Mouse (Mus musculus) spleen, adult 2 months (tissue): ENCODE measurements around the gene Pde4d. TPM values are rescaled to one million over a fixed set of nuclear protein-coding genes. Genes with fewer than 3 reads are reported as not detected.

Experiments used
- DNase-seq, 2 experiments: peaks; one replicate each; pipeline versions ENCODE4 v3.0.0 to v3.0.0-alpha.2; 2012 to 2021; ENCODE audit warnings: low spot score in 2 of 2, low read depth in 1 of 2
- H3K27ac ChIP-seq: fragments of 200-500 bp; 2 replicates; pipeline ENCODE4 v1.5.1; 2012; ENCODE audit warnings: low read length, inconsistent platforms; ENCODE audit not compliant: insufficient read depth
- H3K27me3 ChIP-seq: fragments of 200-500 bp; 2 replicates; pipeline ENCODE4 v1.6.1; 2012; ENCODE audit warnings: mild to moderate bottlenecking, moderate library complexity, low read length, inconsistent platforms; ENCODE audit not compliant: control insufficient read depth, insufficient read depth
- H3K36me3 ChIP-seq: fragments of 200-500 bp; 2 replicates; pipeline ENCODE4 v1.6.1; 2012; ENCODE audit warnings: mild to moderate bottlenecking, low read length, inconsistent platforms; ENCODE audit not compliant: control insufficient read depth, insufficient read depth
- H3K4me1 ChIP-seq: fragments of 200-500 bp; 2 replicates; pipeline ENCODE4 v1.6.1; 2011; ENCODE audit warnings: inconsistent platforms; ENCODE audit not compliant: control insufficient read depth, insufficient read depth, insufficient read length
- H3K4me3 ChIP-seq: fragments of 200-500 bp; 2 replicates; pipeline ENCODE4 v1.5.1; 2011; ENCODE audit warnings: mild to moderate bottlenecking, inconsistent platforms; ENCODE audit not compliant: insufficient read depth, insufficient read length; ENCODE audit errors: extremely low read depth
- CTCF ChIP-seq: fragments of 200-500 bp; IDR thresholded peaks from 2 replicates; pipeline ENCODE4 v1.5.1; 2011; ENCODE audit warnings: mild to moderate bottlenecking, inconsistent platforms; ENCODE audit not compliant: insufficient read depth, insufficient read length, insufficient replicate concordance; ENCODE audit errors: extremely low read depth
- POLR2A ChIP-seq: fragments of 200-500 bp; IDR thresholded peaks from 2 replicates; pipeline ENCODE4 v1.6.1; 2011; ENCODE audit warnings: low read depth, low read length, inconsistent platforms
- WGBS: fragments of 180-500 bp; shearing (Covaris S2); methylation state at CpG from one replicate; pipeline ENCODE4 v1.1.7; 2018; 5-methylcytosine and 5-hydroxymethylcytosine counted together
- polyA plus RNA-seq: library from polyadenylated mRNA; depleted of rRNA; stranded (reverse); fragments of >200 nt; gene quantifications from 2 replicates; pipeline ENCODE4 v1.2.3, GENCODE M21; 2012

Pde4d gene
- polyA plus RNA-seq, 1 experiment, result 4.8 TPM

- DNase-seq, result no peak
- no peak overlapping the region for H3K4me3 ChIP-seq
- TF ChIP-seq CTCF (no peak), POLR2A (no peak)
- 31% methylated on average over 4 of the region's 4 CpGs for WGBS
- H3K27me3 ChIP-seq, result no peaks in the 10 kb centered on the region
- H3K27ac ChIP-seq, result no peak overlapping the region
- no peaks in the 10 kb centered on the region for H3K36me3 ChIP-seq
- H3K4me1 ChIP-seq, result no peaks in the 10 kb centered on the region; the same call in 1 of the 2 replicates
These were observed 788.9 kb downstream of the Pde4d start for GRCm38 (mm10) chr13:109238670-109239069.

GRCm38 (mm10) chr13:109239296-109239695 is 789.5 kb downstream of the Pde4d start:
- no peaks in the 10 kb centered on the region for H3K36me3 ChIP-seq

GRCm38 (mm10) chr13:109242456-109243050 is 792.8 kb downstream of the Pde4d start:
- 91% methylated on average over 9 of the region's 9 CpGs for WGBS
- no peak for DNase-seq
- H3K4me1 ChIP-seq, result no peaks in the 10 kb centered on the region; the same call in 1 of the 2 replicates
- H3K27ac ChIP-seq, result no peak overlapping the region
- H3K4me3 ChIP-seq, result no peak overlapping the region
- no peaks in the 10 kb centered on the region for H3K36me3 ChIP-seq
- TF ChIP-seq CTCF (no peak), POLR2A (no peak)
- H3K27me3 ChIP-seq, result no peaks in the 10 kb centered on the region

More at GRCm38 (mm10) chr13:109239296-109239695, 789.5 kb downstream of the Pde4d start:
- H3K27ac ChIP-seq, result no peak overlapping the region
- H3K4me3 ChIP-seq, result peak overlapping the region; percentile 4; the same call in 1 of the 2 replicates
- no peaks in the 10 kb centered on the region; the same call in 1 of the 2 replicates for H3K4me1 ChIP-seq
- WGBS, result 2% methylated on average over 11 of the region's 11 CpGs
- peak; percentile 49 to 63 for DNase-seq
- no peaks in the 10 kb centered on the region for H3K27me3 ChIP-seq
- TF ChIP-seq CTCF, result no peak
- TF ChIP-seq POLR2A, result no peak

GRCm38 (mm10) chr13:109243160-109243559 is 793.4 kb downstream of the Pde4d start:
- H3K4me3 ChIP-seq, result no peak overlapping the region
- no peak overlapping the region for H3K27ac ChIP-seq
- TF ChIP-seq CTCF, result no peak
- TF ChIP-seq POLR2A, result no peak
- 50% methylated on average over 3 of the region's 3 CpGs for WGBS
- no peaks in the 10 kb centered on the region for H3K27me3 ChIP-seq
- H3K36me3 ChIP-seq, result no peaks in the 10 kb centered on the region
- no peaks in the 10 kb centered on the region; the same call in 1 of the 2 replicates for H3K4me1 ChIP-seq
- DNase-seq, result no peak

- H3K4me3 ChIP-seq, result no peak overlapping the region
- DNase-seq, result no peak
- WGBS, result 82% methylated on average over 4 of the region's 4 CpGs
These were observed 797.3 kb downstream of the Pde4d start for GRCm38 (mm10) chr13:109247061-109247460.

GRCm38 (mm10) chr13:109249315-109249714 is 799.6 kb downstream of the Pde4d start:
- H3K36me3 ChIP-seq, result no peaks in the 10 kb centered on the region
- H3K27me3 ChIP-seq, result no peaks in the 10 kb centered on the region
- H3K27ac ChIP-seq, result no peak overlapping the region
- DNase-seq, result no peak
- TF ChIP-seq POLR2A (no peak), CTCF (no peak)
- no peaks in the 10 kb centered on the region for H3K4me1 ChIP-seq
- no peak overlapping the region for H3K4me3 ChIP-seq

More at GRCm38 (mm10) chr13:109247061-109247460, 797.3 kb downstream of the Pde4d start:
- no peak for TF ChIP-seq POLR2A
- TF ChIP-seq CTCF, result no peak
- H3K27me3 ChIP-seq, result no peaks in the 10 kb centered on the region
- H3K36me3 ChIP-seq, result no peaks in the 10 kb centered on the region
- no peak overlapping the region for H3K27ac ChIP-seq
- H3K4me1 ChIP-seq, result no peaks in the 10 kb centered on the region

GRCm38 (mm10) chr13:109255634-109256033 is 805.9 kb downstream of the Pde4d start:
- Histone ChIP-seq H3K27me3 (peaks cover 8% of the 10 kb centered on the region), H3K4me3 (no peak overlapping the region), H3K27ac (no peak overlapping the region), H3K4me1 (peaks cover 4% of the 10 kb centered on the region; the same call in 1 of the 2 replicates), H3K36me3 (no peaks in the 10 kb centered on the region)
- 83% methylated on average over 4 of the region's 4 CpGs for WGBS
- no peak for DNase-seq
- TF ChIP-seq CTCF, result no peak
- TF ChIP-seq POLR2A, result no peak
